ENCODE assay signal across 20 mouse cellular contexts in genomic region chr3:115695194-115695891, GRCm38 (mm10). TPM values are rescaled to one million over a fixed set of nuclear protein-coding genes. Genes with fewer than 3 reads are reported as not detected.
A peak's percentile ranks its signal among the peaks of the same experiment; 100 is the strongest.
DNase-seq lines count a peak whose midpoint lies in the region; ATAC-seq and TF ChIP-seq lines count a peak whose summit lies in the region.
"Had no signal": no experiment of that assay in that cellular context is flagged by ENCODE, and none has a peak within 500 bp of the region (broad histone marks: within the 10 kb centered on the region; RNA-seq: fewer than 3 reads in every experiment).

No protein-coding gene starts in this region.

- H3K9me3 ChIP-seq in liver, postnatal 0 days (ENCODE audit: low read length) = no peaks in the 10 kb centered on the region
- no peaks in the 10 kb centered on the region for H3K9me3 ChIP-seq in liver, embryonic 11.5 days (ENCODE audit: control insufficient read depth, low read length)
- no peaks in the 10 kb centered on the region for H3K9me3 ChIP-seq in MEL (replicated peaks; ENCODE audit: insufficient read depth, low read length)
- no peaks in the 10 kb centered on the region for H3K9me3 ChIP-seq in hindbrain, embryonic 13.5 days
- H3K9me3 ChIP-seq in limb, embryonic 10.5 days (replicated peaks) = no peaks in the 10 kb centered on the region
- H3K9me3 ChIP-seq: G1E; hindbrain, embryonic 12.5 days; liver, embryonic 13.5 days; midbrain, embryonic 10.5 days; stomach, embryonic 15.5 days had no signal

- 0 out of 2 replicates have a peak, but pooled peaks have one; percentile 9 for TF ChIP-seq EP300 in liver, postnatal 0 days (IDR thresholded peaks at IDR 0.05; ENCODE audit: low read depth)
- peak; percentile 62 to 82 for TF ChIP-seq EP300 in MEL (IDR thresholded peaks at IDR 0.05; ENCODE audit: low read depth in 1 of 2, low read length in 2 of 2)

- TF ChIP-seq POLR2A in MEL (IDR thresholded peaks at IDR 0.05; ENCODE audit: control insufficient read depth in 1 of 2, insufficient read depth in 1 of 2, low read depth in 1 of 2, low read length in 2 of 2, poor library complexity in 1 of 2) = no peak

- no peak overlapping the region for H3K9ac ChIP-seq in liver, postnatal 0 days (replicated peaks)
- no peak overlapping the region for H3K9ac ChIP-seq in liver, embryonic 11.5 days (ENCODE audit: low read depth, low read length)
- H3K9ac ChIP-seq in MEL (ENCODE audit: control insufficient read depth, low read depth, low read length, poor library complexity, severe bottlenecking) = no peak overlapping the region
- no peak overlapping the region for H3K9ac ChIP-seq in hindbrain, embryonic 13.5 days
- H3K9ac ChIP-seq: hindbrain, embryonic 12.5 days; liver, embryonic 13.5 days; stomach, embryonic 15.5 days had no signal

- WGBS in liver, postnatal 0 days (ENCODE audit: insufficient replicate concordance) = 27% methylated on average over 8 of the region's 8 CpGs
- WGBS in liver, embryonic 11.5 days = 44% methylated on average over 8 of the region's 8 CpGs
- WGBS in hindbrain, embryonic 13.5 days = 78% methylated on average over 8 of the region's 8 CpGs
- WGBS in limb, embryonic 10.5 days = 83% methylated on average over 8 of the region's 8 CpGs

- no peaks in the 10 kb centered on the region for H3K36me3 ChIP-seq in liver, postnatal 0 days (replicated peaks; ENCODE audit: insufficient read depth, low read length)
- H3K36me3 ChIP-seq in liver, embryonic 11.5 days (ENCODE audit: control insufficient read depth, insufficient read depth, low read length) = no peaks in the 10 kb centered on the region
- peaks cover 0 to 29% of the 10 kb centered on the region in 2 experiments; a peak in 2 of 4 replicates for H3K36me3 ChIP-seq in MEL (ENCODE audit: control insufficient read depth in 1 of 2, insufficient read depth in 2 of 2, low read length in 2 of 2)
- no peaks in the 10 kb centered on the region for H3K36me3 ChIP-seq in hindbrain, embryonic 13.5 days
- no peaks in the 10 kb centered on the region for H3K36me3 ChIP-seq in limb, embryonic 10.5 days
- H3K36me3 ChIP-seq: G1E; hindbrain, embryonic 12.5 days; liver, embryonic 13.5 days; midbrain, embryonic 10.5 days; stomach, embryonic 15.5 days had no signal

- H3K4me3 ChIP-seq in liver, postnatal 0 days (ENCODE audit: low read depth, low read length) = no peak overlapping the region
- H3K4me3 ChIP-seq in liver, embryonic 11.5 days (ENCODE audit: low read depth, low read length) = no peak overlapping the region
- H3K4me3 ChIP-seq in MEL (ENCODE audit: control insufficient read depth in 1 of 2, insufficient read depth in 1 of 2, low read depth in 2 of 2, low read length in 2 of 2) = peak overlapping the region in 1 of 2 experiments; percentile 12; a peak in 1 of 4 replicates
- no peak overlapping the region for H3K4me3 ChIP-seq in hindbrain, embryonic 13.5 days
- no peak overlapping the region for H3K4me3 ChIP-seq in limb, embryonic 10.5 days
- H3K4me3 ChIP-seq: hindbrain, embryonic 12.5 days; liver, embryonic 13.5 days; midbrain, embryonic 10.5 days; stomach, embryonic 15.5 days had no signal

- peaks cover 14% of the 10 kb centered on the region; the same call in 1 of the 2 replicates for H3K4me1 ChIP-seq in liver, postnatal 0 days (ENCODE audit: insufficient read depth)
- peaks cover 4% of the 10 kb centered on the region for H3K4me1 ChIP-seq in liver, embryonic 11.5 days (replicated peaks; ENCODE audit: control insufficient read depth, insufficient read depth, low read length)
- H3K4me1 ChIP-seq in MEL (ENCODE audit: control insufficient read depth in 1 of 2, insufficient read depth in 2 of 2, low read length in 2 of 2) = peaks cover 16 to 36% of the 10 kb centered on the region in 2 experiments
- H3K4me1 ChIP-seq in hindbrain, embryonic 13.5 days (replicated peaks) = no peaks in the 10 kb centered on the region
- no peaks in the 10 kb centered on the region for H3K4me1 ChIP-seq in limb, embryonic 10.5 days
- H3K4me1 ChIP-seq: hindbrain, embryonic 12.5 days; stomach, embryonic 15.5 days had no signal

- no peak for TF ChIP-seq RAD21 in MEL (IDR thresholded peaks at IDR 0.05; ENCODE audit: low read depth, low read length)

- TF ChIP-seq CTCF in liver, postnatal 0 days (IDR thresholded peaks at IDR 0.05; ENCODE audit: low read depth) = no peak
- no peak for TF ChIP-seq CTCF in MEL (IDR thresholded peaks at IDR 0.05 in 2 of 3, conservative IDR thresholded peaks at IDR 0.05 in 1 of 3; ENCODE audit: control insufficient read depth in 1 of 3, insufficient read depth in 1 of 3, low read depth in 2 of 3, low read length in 3 of 3, poor library complexity in 1 of 3, severe bottlenecking in 1 of 3)

- H3K79me2 ChIP-seq in MEL (ENCODE audit: control insufficient read depth, insufficient read depth, low read length, poor library complexity) = no peaks in the 10 kb centered on the region

- DNase-seq in liver, postnatal 0 days = no peak
- DNase-seq in liver, embryonic 11.5 days (ENCODE audit: low spot score) = no peak
- DNase-seq in MEL (ENCODE audit: low read depth, low spot score) = peak; percentile 62
- no peak for DNase-seq in limb, embryonic 10.5 days (ENCODE audit: low spot score)
- no peak for DNase-seq in thymus, postnatal 14 days
- DNase-seq: adrenal gland, postnatal 25 days; cerebellum, adult 11 months; cerebellum, postnatal 36 days; gastrocnemius, postnatal 25 days; kidney, adult 11 months; kidney, postnatal 36 days; liver, embryonic 13.5 days had no signal

- 0 out of 2 replicates have a peak overlapping the region, but pooled peaks have one; percentile 26 for H3K27ac ChIP-seq in liver, postnatal 0 days (ENCODE audit: low read depth)
- no peak overlapping the region for H3K27ac ChIP-seq in liver, embryonic 11.5 days (ENCODE audit: low read depth, low read length)
- 0 out of 2 replicates have a peak overlapping the region, but pooled peaks have one; percentile 36 for H3K27ac ChIP-seq in MEL (ENCODE audit: control insufficient read depth, low read depth, low read length)
- H3K27ac ChIP-seq in hindbrain, embryonic 13.5 days = no peak overlapping the region
- H3K27ac ChIP-seq in limb, embryonic 10.5 days = no peak overlapping the region
- H3K27ac ChIP-seq: hindbrain, embryonic 12.5 days; liver, embryonic 13.5 days; midbrain, embryonic 10.5 days; stomach, embryonic 15.5 days had no signal

- no peak overlapping the region for H3K4me2 ChIP-seq in liver, postnatal 0 days (ENCODE audit: low read depth, low read length)
- H3K4me2 ChIP-seq in liver, embryonic 11.5 days = no peak overlapping the region
- H3K4me2 ChIP-seq in hindbrain, embryonic 13.5 days = no peak overlapping the region
- H3K4me2 ChIP-seq: hindbrain, embryonic 12.5 days; liver, embryonic 13.5 days; stomach, embryonic 15.5 days had no signal

- H3K27me3 ChIP-seq in liver, postnatal 0 days (ENCODE audit: insufficient read depth, low read length) = no peaks in the 10 kb centered on the region
- no peaks in the 10 kb centered on the region for H3K27me3 ChIP-seq in liver, embryonic 11.5 days (replicated peaks; ENCODE audit: control insufficient read depth, insufficient read depth, low read length)
- H3K27me3 ChIP-seq in MEL (ENCODE audit: control insufficient read depth in 1 of 2, insufficient read depth in 2 of 2, low read length in 2 of 2) = no peaks in the 10 kb centered on the region
- no peaks in the 10 kb centered on the region for H3K27me3 ChIP-seq in hindbrain, embryonic 13.5 days
- H3K27me3 ChIP-seq in limb, embryonic 10.5 days (ENCODE audit: low read depth, poor library complexity, severe bottlenecking) = no peaks in the 10 kb centered on the region
- H3K27me3 ChIP-seq: hindbrain, embryonic 12.5 days; liver, embryonic 13.5 days; stomach, embryonic 15.5 days had no signal

- ATAC-seq in liver, postnatal 0 days = no peak
- ATAC-seq in liver, embryonic 11.5 days (replicated peaks; ENCODE audit: low FRiP score) = no peak
- peak; percentile 26 for ATAC-seq in common myeloid progenitor, adult 5-6 weeks (replicated peaks; ENCODE audit: low read depth, poor library complexity, severe bottlenecking)
- ATAC-seq in neutrophil, adult 5-6 weeks (ENCODE audit: extremely low read depth, insufficient number of reproducible peaks, low FRiP score, poor library complexity, severe bottlenecking) = 0 out of 2 replicates have a peak, but pooled peaks have one; percentile 14
- no peak for ATAC-seq in hindbrain, embryonic 13.5 days (ENCODE audit: low FRiP score)
- ATAC-seq: lung, postnatal 0 days had no signal

TF ChIP-seq in MEL, 35 proteins besides CTCF, POLR2A, EP300 and RAD21 (continues in another document):
- TF ChIP-seq BHLHE40 (IDR thresholded peaks at IDR 0.05; ENCODE audit: borderline replicate concordance, low read depth, low read length) (no peak), MEF2A (IDR thresholded peaks at IDR 0.05; ENCODE audit: extremely low read depth, insufficient replicate concordance, low read depth, low read length, poor library complexity, severe bottlenecking) (no peak), POLR2AphosphoS5 (IDR thresholded peaks at IDR 0.05; ENCODE audit: borderline replicate concordance, low read depth, low read length) (no peak), MXI1 (IDR thresholded peaks at IDR 0.05; ENCODE audit: low read depth, low read length) (no peak), UBTF (IDR thresholded peaks at IDR 0.05; ENCODE audit: borderline replicate concordance, insufficient read depth, low read depth, low read length) (no peak), SIN3A (IDR thresholded peaks at IDR 0.05; ENCODE audit: low read length) (no peak; the same call in 1 of the 2 replicates), TBP (IDR thresholded peaks at IDR 0.05; ENCODE audit: low read depth, low read length) (0 out of 2 replicates have a peak, but pooled peaks have one; percentile 39), SMC3 (IDR thresholded peaks at IDR 0.05; ENCODE audit: low read depth, low read length) (no peak), GATA1 (IDR thresholded peaks at IDR 0.05; ENCODE audit: low read depth, low read length) (peak; percentile 79), CHD2 (IDR thresholded peaks at IDR 0.05; ENCODE audit: low read length) (no peak), ZC3H11A (IDR thresholded peaks at IDR 0.05; ENCODE audit: low read depth, low read length) (0 out of 2 replicates have a peak, but pooled peaks have one; percentile 2), MYC (IDR thresholded peaks at IDR 0.05; ENCODE audit: low read depth, low read length) (0 out of 2 replicates have a peak, but pooled peaks have one; percentile 14)

RNA-seq across cellular contexts. Expression of gene S1pr1, which starts 19.5 kb away (rescaled TPM):
- polyA plus RNA-seq in liver, postnatal 0 days (2015; fragmentation: Nextera tagmentation; extraction: Ambion mirVana) = 10.3 and 11.1 TPM in 2 replicates
- polyA plus RNA-seq in liver, embryonic 11.5 days (2014; fragmentation: Nextera tagmentation; extraction: Ambion mirVana) = 17.8 and 18.7 TPM in 2 replicates
- 0.08 and 0.10 TPM in 2 replicates for total RNA-seq in MEL (2012; rRNA removed)
- under 1 TPM in 1 of 2 experiments, not detected in 1; 0.13 TPM for polyA plus RNA-seq in MEL (2012; ENCODE audit: insufficient read depth in 1 of 2, insufficient read length in 2 of 2, low read depth in 1 of 2, low replicate concordance in 2 of 2, missing spikeins in 1 of 2)
- total RNA-seq in common myeloid progenitor, adult 5-6 weeks (2017) = 3.5 and 8.3 TPM in 2 replicates
- total RNA-seq in neutrophil, adult 5-6 weeks (2017) = 149 and 161 TPM in 2 replicates
- 22.8 and 23.5 TPM in 2 replicates for polyA plus RNA-seq in hindbrain, embryonic 13.5 days (2015; fragmentation: Nextera tagmentation; extraction: Ambion mirVana)
- polyA plus RNA-seq in limb, embryonic 10.5 days (2016; fragmentation: Nextera tagmentation; extraction: Ambion mirVana) = 10.1 and 12.1 TPM in 2 replicates

Comparison
In these comparisons a context has a peak if more than half of its experiments do, and no peak if none do; other contexts are left out.
1. H3K27ac ChIP-seq: peak in liver, postnatal 0 days (single experiment) and MEL (single experiment); none in liver, embryonic 11.5 days (single experiment), hindbrain, embryonic 13.5 days (single experiment) and limb, embryonic 10.5 days (single experiment).
2. ATAC-seq: peak in common myeloid progenitor, adult 5-6 weeks (single experiment) and neutrophil, adult 5-6 weeks (single experiment); none in liver, postnatal 0 days (single experiment), liver, embryonic 11.5 days (single experiment) and hindbrain, embryonic 13.5 days (single experiment).